Mouse (Mus musculus): ENCODE measurements at regions not wholly inside any gene's neighbourhood (a gene's known extent, or its start where the extent isn't known, plus 50 kb on each side); places are given as distances from the start of the nearest gene placed in this dataset.
"Not testable (repeated sequence)": the region's sequence is repeated elsewhere in the genome, so short reads cannot be mapped to it uniquely, and the experiment has no call there.

DNA sequence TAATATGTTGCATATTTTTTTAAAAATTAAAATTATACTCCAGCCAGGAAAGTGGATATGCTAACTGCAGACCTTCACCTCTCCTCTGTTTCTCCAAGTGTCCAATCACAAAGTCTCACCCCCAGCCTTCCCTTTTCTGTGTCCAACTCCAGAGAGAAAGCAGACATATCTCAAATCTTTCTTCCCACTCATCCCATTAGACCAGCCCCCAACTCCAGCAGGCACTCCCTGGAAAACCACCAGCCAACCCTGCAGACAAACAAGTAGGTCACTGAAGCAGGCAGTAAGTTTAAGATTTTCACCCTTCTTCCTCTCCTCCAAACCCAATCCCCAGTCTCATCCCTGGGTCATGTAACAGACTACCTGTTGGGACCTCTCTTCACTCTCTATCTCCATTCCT is 94.2 kb upstream of the Ptgfr start:
- no peak for DNase-seq (ENCODE audit: low read depth, low spot score)

DNA sequence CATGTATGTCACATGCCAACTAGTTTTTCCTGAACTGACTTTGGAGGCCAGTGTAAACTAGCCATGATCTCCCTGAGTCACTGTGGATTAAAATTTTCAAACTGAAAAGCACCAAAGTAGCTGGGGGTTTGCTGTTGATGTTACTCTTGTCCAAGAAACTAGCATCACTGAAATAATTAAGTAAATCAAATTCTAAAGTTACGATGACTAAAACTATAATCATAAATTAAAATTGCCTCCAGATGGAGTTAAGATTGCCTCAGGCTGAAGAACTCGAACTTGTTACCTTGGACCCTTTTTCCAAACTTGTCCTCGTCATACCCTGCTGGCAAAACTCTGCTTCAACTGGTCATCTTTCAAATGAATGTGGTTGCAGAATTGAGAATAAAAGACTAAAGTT is 93.7 kb upstream of the Ptgfr start:
- no peak for DNase-seq (ENCODE audit: low read depth, low spot score)

DNA sequence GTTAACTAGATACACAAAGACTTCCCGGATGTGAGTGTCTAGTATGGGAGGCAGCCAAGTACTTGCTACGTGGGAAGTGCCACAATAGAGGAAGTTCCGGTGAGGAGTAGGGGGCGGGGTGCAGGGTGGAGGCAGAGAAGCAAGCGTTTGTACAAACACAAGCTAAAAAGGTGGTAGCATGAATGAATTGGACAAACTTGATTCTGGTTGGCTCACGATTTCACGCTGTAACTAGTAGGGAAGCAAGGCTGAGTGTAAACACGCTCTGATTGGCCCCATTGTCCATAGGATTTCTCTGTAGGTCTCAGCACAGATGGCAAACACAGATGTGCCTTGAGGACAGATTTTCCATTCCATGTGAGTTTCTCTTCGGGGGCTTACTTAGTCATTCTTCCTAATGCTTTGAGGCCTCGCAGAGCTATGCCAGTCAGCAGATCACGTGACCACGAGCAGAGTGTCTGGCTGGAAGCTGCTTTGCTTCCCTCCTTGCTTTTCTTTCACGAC is 76.6 kb upstream of the Ptgfr start:
- DNase-seq (ENCODE audit: low read depth, low spot score): peak; percentile 20

DNA sequence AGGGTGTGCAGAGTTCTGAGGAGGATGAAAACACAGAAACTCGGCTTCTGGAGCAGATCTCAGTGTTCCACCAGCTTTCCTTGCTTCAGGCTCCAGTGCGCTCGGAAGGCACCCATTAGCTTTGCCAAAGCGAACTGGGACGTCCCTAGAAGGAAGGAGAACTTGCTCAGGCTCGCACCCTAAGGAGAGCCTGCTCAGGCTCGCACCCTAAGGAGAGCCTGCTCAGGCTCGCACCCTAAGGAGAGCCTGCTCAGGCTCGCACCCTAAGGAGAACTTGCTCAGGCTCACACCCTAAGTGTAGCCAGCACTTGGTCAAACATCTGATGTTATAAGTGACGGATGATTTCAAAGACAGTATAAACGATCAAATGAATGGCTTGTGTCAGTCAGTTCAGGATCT is 74.9 kb upstream of the Ptgfr start:
- DNase-seq (ENCODE audit: low read depth, low spot score): not testable (repeated sequence)

DNA sequence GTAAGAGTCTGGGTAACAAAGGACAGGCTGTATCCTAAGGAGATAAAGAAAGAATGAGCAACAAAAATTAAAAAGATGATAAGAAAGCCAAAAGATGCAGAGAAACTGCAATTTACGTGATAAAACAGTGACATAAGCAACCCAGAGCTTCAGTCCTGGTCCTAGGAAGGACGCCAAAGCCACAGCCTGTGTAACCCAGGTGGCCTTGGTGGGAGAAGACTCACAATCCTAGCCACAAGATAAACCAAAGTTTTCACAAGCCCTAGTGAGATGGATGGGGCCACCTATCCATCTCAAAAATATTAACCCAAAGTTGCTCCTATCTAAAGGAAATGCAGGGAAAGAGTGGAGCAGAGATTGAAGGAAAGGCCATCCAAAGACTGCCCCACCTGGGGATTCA is 73.4 kb upstream of the Ptgfr start:
- no peak for DNase-seq (ENCODE audit: low read depth, low spot score)

DNA sequence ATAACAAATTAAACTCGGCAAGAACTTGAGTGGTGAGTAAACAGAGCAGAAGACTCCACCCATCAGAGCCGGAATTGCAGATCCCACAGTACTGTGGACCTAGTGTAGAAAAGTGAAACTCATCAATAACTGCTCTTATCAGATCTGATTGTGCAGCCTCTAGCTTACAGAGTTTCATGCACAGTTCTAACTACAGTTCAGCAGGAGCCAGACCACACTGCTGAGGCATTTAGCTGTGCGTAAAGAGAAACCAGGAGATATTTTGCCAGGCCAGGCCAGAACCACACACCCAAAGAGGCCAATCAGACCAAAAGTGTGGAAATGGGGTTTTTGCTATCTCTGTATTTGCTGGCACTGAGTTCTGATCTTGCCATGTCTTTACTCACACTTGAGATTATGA is 71.9 kb upstream of the Ptgfr start:
- no peak for DNase-seq (ENCODE audit: low read depth, low spot score)

DNA sequence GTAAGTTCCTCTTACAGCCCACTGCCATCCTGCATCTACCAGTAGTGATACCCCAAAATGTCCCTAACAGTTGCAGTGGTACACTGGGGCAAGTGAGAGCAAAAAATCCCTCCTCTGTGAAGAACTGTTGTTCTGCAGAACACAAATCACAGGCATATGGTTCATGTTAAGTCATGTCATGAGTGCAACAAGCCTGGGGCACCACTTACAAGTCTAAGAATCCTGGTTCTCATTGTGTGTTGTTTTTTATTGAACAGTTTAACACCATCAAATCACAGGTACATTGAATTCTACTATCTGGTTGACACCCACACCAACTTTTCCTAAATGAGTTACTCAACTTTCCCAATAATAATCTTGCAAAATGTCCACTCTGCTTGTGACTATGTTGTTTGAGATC is 71.5 kb upstream of the Ptgfr start:
- no peak for DNase-seq (ENCODE audit: low read depth, low spot score)

DNA sequence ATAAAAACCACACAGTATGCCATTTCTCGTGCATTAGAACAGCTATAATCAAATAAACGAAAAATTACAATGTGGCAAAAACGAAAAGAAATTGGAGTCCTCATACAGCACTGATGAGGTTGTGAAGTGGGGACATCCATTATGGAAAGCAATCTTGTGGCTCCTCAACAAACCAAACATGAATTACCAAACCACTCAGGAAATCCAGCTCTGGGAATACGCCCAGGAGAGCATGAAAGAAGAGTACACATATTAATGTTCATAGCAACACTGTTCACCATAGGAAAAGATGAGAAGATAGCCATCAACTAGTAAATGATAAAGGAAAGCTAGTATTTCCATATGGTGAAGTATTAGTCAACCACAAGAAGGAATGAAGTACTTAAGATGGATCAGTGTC is 68.3 kb upstream of the Ptgfr start:
- DNase-seq (ENCODE audit: low read depth, low spot score): no peak

DNA sequence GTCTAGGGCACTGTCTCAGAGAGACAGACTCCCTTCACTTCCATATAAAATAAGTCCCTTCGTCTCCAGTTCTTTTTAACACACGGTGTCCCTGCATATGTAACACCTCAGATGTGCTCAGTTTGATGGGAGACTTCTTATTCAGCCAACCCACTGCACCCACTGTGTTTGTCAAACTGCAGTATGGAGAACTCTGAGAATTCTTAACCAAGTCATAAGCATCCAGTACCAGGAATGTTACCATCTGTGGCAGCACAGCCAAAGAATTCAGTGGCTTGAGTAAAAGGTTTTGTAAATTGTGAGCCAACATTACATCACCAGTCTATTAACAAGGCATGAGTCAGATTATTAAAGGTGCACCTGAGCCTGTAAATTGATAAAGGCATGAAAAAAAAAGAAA is 65.7 kb upstream of the Ptgfr start:
- DNase-seq (ENCODE audit: low read depth, low spot score): no peak

DNA sequence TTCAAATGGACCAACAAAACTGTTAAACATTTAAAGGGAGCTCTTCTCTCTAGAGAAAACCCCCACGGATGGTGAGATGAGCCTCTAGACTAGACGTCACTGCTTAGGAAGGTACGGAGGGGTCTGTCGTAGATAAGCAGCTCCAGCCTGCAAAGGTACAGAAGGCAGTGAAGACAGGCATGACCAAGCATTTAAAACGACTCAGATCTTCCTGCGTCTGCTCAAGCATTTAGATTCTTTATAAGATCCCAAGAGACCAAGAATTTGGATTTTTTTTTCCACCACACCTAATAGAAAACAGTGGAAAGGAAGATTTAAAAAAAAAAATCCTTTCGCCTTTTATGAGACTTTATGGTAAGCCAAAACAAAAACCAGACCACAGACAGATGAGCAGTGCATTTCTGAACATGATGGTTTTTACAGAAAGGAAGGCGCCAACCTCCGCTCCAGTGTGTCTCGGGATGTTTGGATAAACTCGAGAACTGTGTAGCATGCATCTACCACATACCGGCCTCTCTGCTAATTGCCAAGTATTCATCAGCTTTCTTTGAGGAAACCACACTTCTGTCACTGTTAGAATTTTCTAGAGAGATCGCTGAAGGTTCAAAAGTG is 64.9 kb upstream of the Ptgfr start:
- DNase-seq (ENCODE audit: low read depth, low spot score): no peak

DNA sequence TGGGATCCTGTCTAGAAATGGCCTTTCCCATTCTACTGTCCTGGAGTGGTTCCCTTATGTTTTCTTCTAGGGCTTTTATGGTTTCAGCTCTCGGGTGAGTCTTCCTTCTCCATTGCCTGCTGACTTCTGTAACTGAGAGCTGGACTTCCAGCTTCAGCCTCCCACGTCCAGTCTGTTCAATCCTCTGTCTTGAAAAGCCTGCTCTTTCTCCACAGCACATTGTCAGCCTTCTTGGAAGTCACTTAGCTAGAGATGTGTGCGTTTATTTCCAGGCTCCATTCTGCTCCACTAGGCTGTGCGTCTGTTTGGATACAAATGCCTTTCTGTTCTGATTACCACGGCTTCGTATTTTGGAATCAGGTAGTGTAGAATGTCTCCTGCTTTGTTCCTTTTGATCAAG is 62.2 kb upstream of the Ptgfr start:
- DNase-seq (ENCODE audit: low read depth, low spot score): no peak

DNA sequence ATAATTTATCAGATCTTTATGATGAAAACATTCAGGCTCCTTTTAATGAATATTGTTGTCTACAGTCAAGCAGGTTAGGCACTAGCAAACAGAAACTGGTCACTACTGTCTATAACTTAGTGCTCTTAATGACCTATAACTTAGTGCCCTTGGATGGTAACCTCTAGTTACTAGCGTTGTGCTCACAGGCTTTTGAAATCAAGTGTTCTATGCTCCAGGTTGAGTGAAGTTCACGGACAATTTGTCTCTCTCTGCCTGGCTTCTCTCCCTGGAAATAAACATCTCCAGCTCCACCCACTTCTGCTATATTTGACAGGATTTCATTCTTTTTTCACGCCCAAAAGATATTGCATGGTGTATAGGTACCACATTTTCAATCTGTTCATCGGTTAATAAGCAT is 61.7 kb upstream of the Ptgfr start:
- DNase-seq (ENCODE audit: low read depth, low spot score): no peak

DNA sequence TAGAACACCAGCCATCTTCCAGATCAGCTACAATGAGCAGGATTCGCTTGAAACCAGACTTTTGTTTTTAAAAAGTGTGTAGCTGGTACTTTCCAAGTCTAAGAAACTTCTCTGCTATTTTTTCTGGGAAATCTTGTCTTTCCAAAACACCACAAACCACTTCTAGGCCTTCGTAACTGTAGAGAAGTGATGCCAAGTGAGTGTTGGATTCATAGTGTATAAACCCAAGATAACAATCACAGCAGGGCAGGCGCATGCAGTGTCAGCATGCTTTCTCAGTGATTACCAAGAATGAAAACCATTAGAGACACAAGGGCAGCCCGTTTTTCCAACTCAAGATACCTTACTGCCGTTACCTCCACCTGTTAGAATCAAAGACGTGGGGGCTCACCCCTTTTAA is 58.9 kb upstream of the Ptgfr start:
- DNase-seq (ENCODE audit: low read depth, low spot score): no peak

DNA sequence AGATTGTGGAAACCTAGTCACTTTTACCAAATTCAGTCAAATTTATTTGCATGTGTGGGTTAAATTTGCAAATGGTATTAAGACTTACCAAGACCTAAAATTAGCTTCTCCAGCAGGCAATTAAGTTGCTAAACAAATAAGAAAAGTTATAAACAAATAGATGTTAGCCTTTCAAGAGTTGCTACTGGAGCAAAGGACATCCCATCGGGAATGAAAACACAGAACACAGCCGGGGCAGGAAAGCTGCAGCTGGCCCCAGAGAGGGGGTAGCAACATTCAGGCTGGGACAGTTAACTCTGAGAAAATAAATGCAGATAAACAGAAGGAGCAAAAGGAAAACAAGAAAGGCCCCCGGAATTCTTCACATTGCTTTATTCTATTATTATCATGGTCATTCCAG is 57.3 kb upstream of the Ptgfr start:
- no peak for DNase-seq (ENCODE audit: low read depth, low spot score)

DNA sequence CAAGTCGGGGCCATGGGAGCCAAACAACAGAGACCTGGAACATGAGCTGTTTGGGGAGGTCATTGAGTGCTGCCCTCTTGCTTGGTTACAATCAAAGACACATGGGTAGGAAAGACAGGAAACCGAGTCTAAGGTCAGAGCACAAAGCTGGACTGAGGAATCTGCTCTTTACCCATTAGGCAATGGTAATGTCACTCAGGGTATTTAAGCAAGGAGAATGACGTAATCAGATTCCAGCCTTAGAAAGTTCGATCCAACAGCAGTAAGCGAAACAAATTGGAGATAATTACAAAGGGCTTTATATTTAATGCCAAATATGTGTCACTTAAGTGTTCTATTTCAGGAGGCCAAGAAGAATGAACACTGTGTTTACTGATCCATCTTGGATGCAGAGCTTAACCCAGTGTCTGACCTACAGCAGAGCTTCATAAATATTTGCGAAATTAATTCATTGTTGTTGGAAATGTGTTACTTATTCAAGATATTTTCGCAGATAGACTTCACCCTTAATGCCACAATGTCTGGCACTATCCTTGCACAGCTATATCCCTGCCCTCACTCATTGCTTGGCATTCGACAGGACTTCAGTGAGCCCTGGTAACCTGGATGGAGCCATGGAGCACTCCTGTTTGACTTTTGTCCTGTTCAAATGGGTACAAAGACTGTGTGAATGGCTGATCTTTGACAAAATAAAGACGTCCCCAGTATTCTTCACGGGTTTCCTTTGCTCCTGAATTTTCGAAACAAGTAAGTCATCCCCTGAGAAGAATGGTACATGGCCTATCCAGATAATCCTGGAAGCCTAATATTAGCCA is 56.2 kb upstream of the Ptgfr start:
- no peak for DNase-seq (ENCODE audit: low read depth, low spot score)

DNA sequence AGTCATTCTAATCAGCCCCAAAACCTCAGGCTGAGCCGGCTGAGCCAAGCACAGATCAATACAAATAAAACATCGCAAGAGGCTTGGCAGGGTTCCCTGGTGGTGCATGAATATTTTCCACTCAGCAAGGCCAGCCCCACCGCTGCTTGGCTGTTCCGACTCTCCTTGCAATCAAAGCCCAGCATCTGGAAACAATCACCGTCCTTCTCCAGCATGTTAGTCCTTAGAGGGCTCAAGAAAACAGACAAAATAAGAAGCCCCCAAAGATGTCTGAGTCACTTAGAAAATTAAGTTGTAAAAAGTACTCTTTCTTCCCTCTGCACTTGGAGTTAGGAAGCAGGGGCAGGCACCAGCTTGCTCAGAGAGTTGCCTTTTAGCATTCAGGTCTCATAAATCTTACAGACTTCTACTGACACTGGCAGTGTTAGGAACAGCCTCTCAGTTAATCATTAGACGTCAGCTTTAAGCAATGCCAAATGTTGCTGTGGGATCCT is 54.4 kb upstream of the Ptgfr start:
- DNase-seq (ENCODE audit: low read depth, low spot score): no peak

DNA sequence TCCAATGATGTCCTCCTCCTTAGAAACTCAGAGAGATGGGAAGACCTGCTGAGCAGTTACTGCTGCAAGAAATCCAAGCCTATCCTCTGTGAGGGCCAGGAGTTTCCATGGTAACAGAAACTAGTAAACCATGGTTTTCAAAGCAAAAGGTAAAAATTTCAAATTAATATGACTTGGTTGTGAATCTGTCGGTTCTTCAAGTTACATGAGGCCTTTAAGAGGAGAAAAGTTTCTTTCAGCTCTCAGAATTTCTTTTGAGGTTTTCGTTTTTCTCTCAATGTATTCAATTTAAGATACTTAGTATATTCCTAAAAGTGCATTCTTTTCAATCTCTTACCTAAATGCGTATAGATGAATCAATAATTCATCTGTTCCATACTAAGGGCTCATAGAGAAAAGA is 53.9 kb upstream of the Ptgfr start:
- no peak for DNase-seq (ENCODE audit: low read depth, low spot score)

DNA sequence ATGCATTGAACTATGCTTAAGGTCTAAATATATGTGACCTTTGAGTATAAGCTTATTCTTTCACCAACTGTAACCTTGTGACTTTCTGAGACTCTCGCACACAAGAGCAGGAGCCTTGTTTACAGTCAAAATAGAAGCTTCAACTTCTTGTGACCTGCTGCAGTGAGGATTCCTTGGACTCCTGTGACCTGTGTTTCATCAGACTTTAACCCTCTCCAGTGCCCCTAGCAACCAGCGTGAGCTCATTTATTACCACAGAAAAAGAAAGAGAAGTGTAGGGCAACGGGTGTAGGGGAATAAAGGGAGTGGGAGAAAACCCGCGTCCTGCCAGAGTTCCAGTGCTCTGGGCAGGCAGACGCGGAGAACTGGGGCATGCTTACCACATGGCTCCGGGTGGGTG is 52.3 kb upstream of the Ptgfr start:
- no peak for DNase-seq (ENCODE audit: low read depth, low spot score)
